Comparison of ENCODE assay signal across 8 mouse cellular contexts in the genomic region with DNA sequence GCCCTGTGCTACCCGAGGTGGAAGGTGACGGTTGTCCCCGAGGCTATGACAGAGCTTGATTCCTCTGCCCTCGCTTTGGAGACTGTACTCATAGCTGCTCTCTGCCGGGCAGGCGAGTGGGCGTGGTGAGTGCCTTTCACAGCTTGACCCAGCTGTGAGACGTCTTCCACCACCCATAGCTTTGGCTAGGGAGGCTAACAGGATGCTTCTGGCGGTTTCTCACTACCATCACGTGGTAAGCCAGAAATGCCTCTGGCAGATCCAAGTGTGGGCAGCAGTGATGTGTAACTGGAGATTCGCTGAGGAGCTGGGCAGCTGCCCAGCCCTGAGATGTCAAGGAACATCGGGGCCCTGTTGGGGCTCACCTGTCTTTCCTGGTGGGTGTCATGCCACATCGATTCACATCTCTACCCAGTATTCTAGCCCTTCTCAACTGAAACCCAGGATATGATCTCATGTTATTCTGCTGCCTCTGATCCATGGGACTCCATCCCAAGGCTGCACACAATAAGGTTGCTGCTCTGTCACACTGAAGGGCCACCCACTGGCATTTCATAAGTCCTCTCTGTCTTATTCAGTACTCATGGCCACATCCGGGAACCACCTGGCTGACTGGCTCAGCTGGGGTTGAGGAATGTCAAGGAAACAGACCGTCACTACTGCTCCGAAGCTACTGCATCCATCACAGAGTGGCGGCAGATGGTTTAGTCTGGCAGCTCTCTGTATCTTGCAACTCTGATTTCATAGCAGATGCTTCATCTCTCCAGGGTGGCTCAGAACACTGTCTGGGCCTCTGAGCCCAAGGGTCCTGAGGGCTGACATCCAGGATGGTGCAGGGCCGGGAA.
A peak's percentile ranks its signal among the peaks of the same experiment; 100 is the strongest.
DNase-seq lines count a peak whose midpoint lies in the region; ATAC-seq lines count a peak whose summit lies in the region.

No protein-coding gene starts in this region.

- no peak overlapping the region for H3K9ac ChIP-seq in embryonic facial prominence, embryonic 15.5 days

- H3K4me3 ChIP-seq in heart, embryonic 10.5 days: no peak overlapping the region
- no peak overlapping the region for H3K4me3 ChIP-seq in embryonic facial prominence, embryonic 15.5 days (replicated peaks)

- H3K27me3 ChIP-seq in heart, embryonic 10.5 days (ENCODE audit: insufficient read depth, poor library complexity, severe bottlenecking): no peaks in the 10 kb centered on the region
- H3K27me3 ChIP-seq in embryonic facial prominence, embryonic 15.5 days: no peaks in the 10 kb centered on the region

- DNase-seq in heart, adult 18-20 months: peak; percentile 39 to 66
- DNase-seq in heart, embryonic 10.5 days (ENCODE audit: low spot score): no peak
- DNase-seq in Muller cell, postnatal 12 days (ENCODE audit: inconsistent ontology term): peak; percentile 21
- peak; percentile 66 for DNase-seq in layer of hippocampus, adult 9-11 months
- DNase-seq in ovary, adult 18-20 months (ENCODE audit: low spot score): no peak
- DNase-seq in spleen, postnatal 4 days (ENCODE audit: low spot score in 2 of 2): no peak

- no peaks in the 10 kb centered on the region for H3K9me3 ChIP-seq in heart, embryonic 10.5 days
- no peaks in the 10 kb centered on the region for H3K9me3 ChIP-seq in embryonic facial prominence, embryonic 15.5 days (replicated peaks)

- H3K4me1 ChIP-seq in heart, embryonic 10.5 days: peaks cover 22% of the 10 kb centered on the region
- peaks cover 8% of the 10 kb centered on the region for H3K4me1 ChIP-seq in embryonic facial prominence, embryonic 15.5 days

- no peak overlapping the region for H3K27ac ChIP-seq in heart, embryonic 10.5 days
- H3K27ac ChIP-seq in embryonic facial prominence, embryonic 15.5 days (replicated peaks): no peak overlapping the region

- WGBS in heart, embryonic 10.5 days: 65% methylated on average over 18 of the region's 18 CpGs
- WGBS in embryonic facial prominence, embryonic 15.5 days: 60% methylated on average over 18 of the region's 18 CpGs

- ATAC-seq in embryonic facial prominence, embryonic 15.5 days (ENCODE audit: insufficient number of reproducible peaks, low FRiP score, low TSS enrichment, low read depth): 0 out of 2 replicates have a peak, but pooled peaks have one; percentile 44
- peak; percentile 50 for ATAC-seq in monocyte, adult 5-6 weeks (replicated peaks; ENCODE audit: insufficient number of reproducible peaks, low FRiP score, low TSS enrichment, poor library complexity, severe bottlenecking)

- 0 out of 2 replicates have a peak, but pooled peaks cover 7% of the 10 kb centered on the region for H3K36me3 ChIP-seq in heart, embryonic 10.5 days
- peaks cover 4% of the 10 kb centered on the region; the same call in 1 of the 2 replicates for H3K36me3 ChIP-seq in embryonic facial prominence, embryonic 15.5 days

- no peak overlapping the region for H3K4me2 ChIP-seq in embryonic facial prominence, embryonic 15.5 days (replicated peaks)

Comparison
In these comparisons a context has a peak if more than half of its experiments do, and no peak if none do; other contexts are left out.
1. DNase-seq: peak in heart, adult 18-20 months (2 of 2), Muller cell, postnatal 12 days (single experiment) and layer of hippocampus, adult 9-11 months (single experiment); none in heart, embryonic 10.5 days (single experiment), ovary, adult 18-20 months (single experiment) and spleen, postnatal 4 days (0 of 2).